Mouse (Mus musculus) lung, embryonic 14.5 days (tissue): ENCODE data around the gene Grin3a. TPM values are rescaled to one million over a fixed set of nuclear protein-coding genes. Genes with fewer than 3 reads are reported as not detected.

Experiments
- ATAC-seq: fragments of 200-750 bp; cut with Nextera tagmentation; 2 replicates; pipeline ENCODE4 v1.8.0; 2017; ENCODE audit warnings: mild to moderate bottlenecking, moderate TSS enrichment, moderate library complexity; ENCODE audit not compliant: insufficient read depth
- DNase-seq: peaks from one replicate; pipeline ENCODE4 v3.0.0-alpha.2; 2015
- H3K27ac ChIP-seq: fragments of 300-500 bp; sonication (generic); 2 replicates; pipeline ENCODE4 v1.5.1; 2014; ENCODE audit warnings: low read depth, mild to moderate bottlenecking, moderate library complexity
- H3K27me3 ChIP-seq: fragments of 300-500 bp; sonication (generic); 2 replicates; pipeline ENCODE4 v1.6.1; 2014; ENCODE audit warnings: low read length, control low read depth; ENCODE audit not compliant: insufficient read depth
- H3K36me3 ChIP-seq: fragments of 300-500 bp; sonication (generic); 2 replicates; pipeline ENCODE4 v1.6.1; 2014; ENCODE audit warnings: control low read depth; ENCODE audit not compliant: insufficient read depth
- H3K4me1 ChIP-seq: fragments of 300-500 bp; sonication (generic); 2 replicates; pipeline ENCODE4 v1.6.1; 2014; ENCODE audit warnings: antibody characterized with exemption, control low read depth; ENCODE audit not compliant: insufficient read depth
- H3K4me2 ChIP-seq: fragments of 300-500 bp; sonication (generic); 2 replicates; pipeline ENCODE4 v1.6.1; 2014; ENCODE audit warnings: mild to moderate bottlenecking
- H3K4me3 ChIP-seq: fragments of 300-500 bp; sonication (generic); 2 replicates; pipeline ENCODE4 v1.5.1; 2014; ENCODE audit warnings: low read depth, low read length
- H3K9ac ChIP-seq: fragments of 300-500 bp; sonication (generic); 2 replicates; pipeline ENCODE4 v1.6.1; 2014
- H3K9me3 ChIP-seq: fragments of 300-500 bp; sonication (generic); 2 replicates; pipeline ENCODE4 v1.6.1; 2016; ENCODE audit warnings: low read depth, low read length, control low read depth
- CTCF ChIP-seq: IDR thresholded peaks from 2 replicates; pipeline ENCODE4 v1.5.1; 2016; ENCODE audit warnings: antibody characterized with exemption, low read depth
- WGBS: fragments of 180-500 bp; shearing (Covaris S2); extraction: QIAGEN DNeasy Blood & Tissue Kit; methylation state at CpG from one replicate; pipeline ENCODE4 v1.1.7; 2014; 5-methylcytosine and 5-hydroxymethylcytosine counted together
- polyA plus RNA-seq: library from polyadenylated mRNA; unstranded; fragments of >200 nt; fragmentation: Nextera tagmentation; extraction: Ambion mirVana; gene quantifications from 2 replicates; pipeline ENCODE4 v1.2.1, GENCODE M21; 2014

The Grin3a gene
- polyA plus RNA-seq, 1 experiment from 2014 or later, result 0.45 TPM

DNA sequence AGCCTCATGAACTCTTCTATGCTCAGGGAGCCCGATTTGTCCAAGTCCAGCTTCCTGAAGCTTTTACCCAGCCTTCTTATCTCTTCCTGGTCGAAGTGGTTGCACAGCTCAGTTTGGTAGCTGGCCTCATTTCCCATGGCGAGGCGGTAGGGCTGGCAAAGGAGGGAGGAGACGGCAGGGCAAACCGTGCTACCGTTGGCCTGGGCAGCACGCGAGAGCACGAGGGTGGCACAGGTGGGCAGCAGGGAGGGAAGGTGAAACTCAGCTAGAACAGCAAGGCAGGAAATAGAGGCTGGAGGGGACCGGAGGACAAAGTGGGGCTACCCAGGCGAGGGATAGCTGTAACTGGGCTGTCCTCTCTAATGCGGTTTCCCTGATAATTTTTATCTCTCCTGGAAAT, 163.7 kb downstream of the Grin3a start, which contains the start of gene Ppp3r2:
TSS of gene Ppp3r2 (minus strand) at position 213 of the 400 bp plus-strand sequence.
- DNase-seq, result no peak
- Histone ChIP-seq H3K9me3 (no peaks in the 10 kb centered on the region), H3K36me3 (no peaks in the 10 kb centered on the region), H3K27ac (no peak within 1 kb of the TSS), H3K4me2 (no peak within 1 kb of the TSS), H3K4me1 (no peaks in the 10 kb centered on the region), H3K9ac (no peak within 1 kb of the TSS), H3K4me3 (no peak within 1 kb of the TSS), H3K27me3 (no peaks in the 10 kb centered on the region)
- no peak for TF ChIP-seq CTCF
- ATAC-seq, result no peak
- 68% methylated on average over 13 of the region's 13 CpGs for WGBS

DNA sequence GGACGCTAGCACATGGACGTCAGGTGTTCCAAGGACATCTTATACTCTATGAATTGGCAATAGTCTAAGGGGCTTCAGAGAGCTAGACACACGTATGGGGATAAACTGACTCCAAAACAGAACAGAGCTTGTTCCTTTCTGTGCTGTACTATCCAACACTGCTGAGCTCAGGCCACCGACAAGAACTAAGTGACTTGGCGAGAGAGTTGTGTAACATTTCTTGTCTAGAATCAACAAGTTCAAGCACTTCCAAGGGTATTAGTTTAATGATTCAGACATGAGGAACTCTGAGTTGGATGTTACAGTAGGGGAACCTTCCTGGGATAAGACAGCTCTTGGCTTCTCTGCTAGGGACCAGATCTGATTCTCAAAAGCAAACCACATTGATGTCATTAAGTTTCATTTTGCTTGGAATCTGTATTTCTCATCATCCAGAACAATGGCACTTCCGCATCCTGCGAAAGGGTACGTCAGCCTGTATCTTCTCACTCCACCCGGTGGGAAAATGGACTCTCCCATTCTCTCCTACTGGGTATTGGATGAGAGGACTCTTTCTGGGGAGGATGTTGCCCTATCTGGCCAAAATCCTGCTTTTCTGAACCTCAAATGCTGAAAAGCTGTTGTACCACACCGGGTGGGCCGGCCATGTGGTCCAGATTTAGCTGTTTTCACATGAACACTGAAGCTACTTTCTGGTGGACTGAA, 165.2 kb downstream of the Grin3a start:
- 82% methylated on average over 11 of the region's 11 CpGs for WGBS
- Histone ChIP-seq H3K9me3 (no peaks in the 10 kb centered on the region), H3K27me3 (no peaks in the 10 kb centered on the region), H3K4me1 (no peaks in the 10 kb centered on the region), H3K36me3 (no peaks in the 10 kb centered on the region), H3K4me2 (no peak overlapping the region), H3K4me3 (no peak overlapping the region), H3K27ac (no peak overlapping the region), H3K9ac (no peak overlapping the region)
- TF ChIP-seq CTCF, result no peak
- DNase-seq (no peak), ATAC-seq (no peak)

DNA sequence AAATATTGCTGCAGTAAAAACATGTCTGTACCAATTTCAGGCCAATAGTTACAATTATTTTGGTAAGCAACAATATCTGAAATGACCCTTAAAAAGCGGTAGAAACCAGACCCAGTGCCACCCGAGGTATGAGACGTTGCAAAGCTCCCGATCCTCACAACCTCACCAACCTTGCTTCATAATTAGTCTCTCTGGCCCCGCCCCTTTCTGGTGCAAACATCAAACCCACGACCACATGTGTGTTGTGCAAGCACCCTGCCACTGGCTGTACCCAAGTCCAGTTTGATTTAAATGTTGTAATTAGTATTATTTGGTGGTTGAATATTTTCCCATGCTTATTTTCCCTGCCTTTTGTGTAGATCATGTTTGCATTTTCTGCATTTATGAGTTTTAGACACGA, 168.8 kb downstream of the Grin3a start:
- no peak overlapping the region for H3K4me3 ChIP-seq
- no peak for TF ChIP-seq CTCF
- no peak overlapping the region for H3K9ac ChIP-seq
- no peaks in the 10 kb centered on the region for H3K9me3 ChIP-seq
- no peak for DNase-seq
- H3K27ac ChIP-seq, result no peak overlapping the region
- H3K4me2 ChIP-seq, result no peak overlapping the region
- no peak for ATAC-seq
- no peaks in the 10 kb centered on the region for H3K4me1 ChIP-seq
- H3K36me3 ChIP-seq, result no peaks in the 10 kb centered on the region
- no peaks in the 10 kb centered on the region for H3K27me3 ChIP-seq
- WGBS, result 72% methylated on average over 7 of the region's 7 CpGs

DNA sequence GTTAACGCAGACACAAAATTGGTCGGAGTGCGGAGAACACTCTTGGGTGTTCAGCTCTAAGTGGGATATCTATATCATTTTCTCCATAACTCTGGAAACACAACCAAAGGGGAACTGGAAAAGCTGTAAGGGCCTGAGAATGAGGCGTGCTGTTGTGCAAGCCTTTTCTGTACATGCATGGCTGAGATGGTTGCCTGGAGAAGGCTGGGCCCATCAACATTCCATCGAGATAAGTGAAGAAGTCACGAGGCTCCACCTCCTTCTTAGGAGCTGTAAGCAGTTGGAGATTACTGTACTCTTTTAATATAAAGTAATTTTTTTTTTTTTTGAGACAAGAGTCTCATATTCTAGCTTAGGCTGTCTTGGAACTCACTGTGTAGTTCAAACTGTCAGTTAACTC, 169.5 kb downstream of the Grin3a start:
- H3K36me3 ChIP-seq, result no peaks in the 10 kb centered on the region

DNA sequence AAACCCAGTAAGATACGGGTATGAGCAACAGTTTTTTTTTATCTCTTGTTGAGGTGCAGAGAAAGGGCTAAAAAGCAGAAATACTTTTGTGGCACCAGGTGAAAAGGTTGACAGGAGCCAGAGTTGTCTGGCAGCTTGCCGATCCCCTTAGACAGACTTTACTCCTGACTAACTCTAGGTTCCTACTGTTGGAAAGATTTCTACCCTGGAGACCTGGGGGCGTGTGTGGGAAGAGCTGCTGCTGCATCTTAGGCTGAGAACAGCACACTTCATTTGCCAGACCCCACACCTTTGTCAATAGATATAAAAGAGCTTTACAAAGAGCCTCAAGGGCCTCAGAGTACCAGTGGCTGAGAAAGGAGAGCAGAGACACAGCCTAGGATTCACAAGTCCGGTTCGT, 180.7 kb downstream of the Grin3a start:
- no peak overlapping the region for H3K4me3 ChIP-seq
- no peak overlapping the region for H3K27ac ChIP-seq
- no peak overlapping the region for H3K4me2 ChIP-seq
- DNase-seq (no peak), ATAC-seq (no peak)
- H3K36me3 ChIP-seq, result peaks cover 25% of the 10 kb centered on the region
- no peaks in the 10 kb centered on the region for H3K9me3 ChIP-seq
- 84% methylated on average over 5 of the region's 5 CpGs for WGBS
- H3K27me3 ChIP-seq, result no peaks in the 10 kb centered on the region
- no peak overlapping the region for H3K9ac ChIP-seq
- no peak for TF ChIP-seq CTCF
- H3K4me1 ChIP-seq, result no peaks in the 10 kb centered on the region

More for the DNA sequence above, 169.5 kb downstream of the Grin3a start:
- TF ChIP-seq CTCF, result no peak
- 63% methylated on average over 6 of the region's 6 CpGs for WGBS
- no peak overlapping the region for H3K4me2 ChIP-seq
- no peaks in the 10 kb centered on the region for H3K27me3 ChIP-seq
- no peak overlapping the region for H3K4me3 ChIP-seq
- no peak overlapping the region for H3K9ac ChIP-seq
- H3K9me3 ChIP-seq, result no peaks in the 10 kb centered on the region
- no peak overlapping the region for H3K27ac ChIP-seq
- H3K4me1 ChIP-seq, result no peaks in the 10 kb centered on the region
- ATAC-seq, result no peak
- DNase-seq, result peak; percentile 32

DNA sequence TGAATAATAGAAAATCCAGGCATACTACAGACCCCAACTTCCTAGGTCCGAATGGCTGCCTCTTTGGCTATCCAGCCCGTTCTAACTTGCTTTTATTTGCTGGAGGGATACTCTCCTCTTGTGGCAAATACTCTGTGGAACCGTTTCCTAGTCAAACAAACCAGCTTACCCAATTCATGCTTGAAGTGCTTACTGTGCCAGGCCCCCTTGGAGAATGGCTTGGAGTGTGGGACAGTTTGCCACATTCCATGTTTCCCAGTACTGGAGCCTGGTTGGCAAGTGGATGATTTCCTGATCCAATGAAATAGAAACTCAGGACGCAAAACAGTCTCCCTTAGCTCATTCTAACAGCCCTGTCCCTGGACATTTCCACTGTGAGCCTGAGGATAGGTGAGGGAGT, 183.3 kb downstream of the Grin3a start:
- DNase-seq (no peak), ATAC-seq (no peak)
- no peak overlapping the region for H3K4me3 ChIP-seq
- H3K36me3 ChIP-seq, result peaks cover 45% of the 10 kb centered on the region
- 84% methylated on average over 4 of the region's 4 CpGs for WGBS
- TF ChIP-seq CTCF, result no peak
- no peaks in the 10 kb centered on the region for H3K27me3 ChIP-seq
- no peak overlapping the region for H3K27ac ChIP-seq
- no peak overlapping the region for H3K4me2 ChIP-seq
- H3K4me1 ChIP-seq, result no peaks in the 10 kb centered on the region
- H3K9ac ChIP-seq, result no peak overlapping the region
- no peaks in the 10 kb centered on the region for H3K9me3 ChIP-seq

DNA sequence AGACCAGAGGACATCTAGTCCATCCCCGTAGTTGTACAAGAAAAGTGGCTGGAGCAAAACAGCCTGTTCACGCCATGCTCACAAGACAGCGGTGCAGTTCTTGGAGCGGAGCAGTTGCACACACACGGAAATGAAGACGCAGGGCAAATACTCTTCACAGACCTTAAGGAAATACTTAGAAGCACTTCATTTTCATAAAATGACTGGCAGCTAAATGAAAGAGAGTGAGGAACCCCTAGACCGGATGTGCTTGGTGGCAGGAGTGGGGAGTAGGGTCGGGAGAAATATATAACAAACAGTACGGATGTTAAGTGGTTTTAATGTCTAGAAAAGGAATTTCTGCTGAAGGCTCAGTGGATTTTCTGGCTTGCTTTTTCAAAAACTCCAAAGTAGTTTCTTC, 183.9 kb downstream of the Grin3a start:
- TF ChIP-seq CTCF, result no peak
- Histone ChIP-seq H3K27me3 (no peaks in the 10 kb centered on the region), H3K27ac (no peak overlapping the region), H3K36me3 (peaks cover 50% of the 10 kb centered on the region), H3K4me2 (no peak overlapping the region), H3K4me1 (no peaks in the 10 kb centered on the region), H3K4me3 (no peak overlapping the region), H3K9ac (no peak overlapping the region), H3K9me3 (no peaks in the 10 kb centered on the region)
- ATAC-seq, result no peak
- WGBS, result 83% methylated on average over 9 of the region's 9 CpGs
- DNase-seq, result no peak

DNA sequence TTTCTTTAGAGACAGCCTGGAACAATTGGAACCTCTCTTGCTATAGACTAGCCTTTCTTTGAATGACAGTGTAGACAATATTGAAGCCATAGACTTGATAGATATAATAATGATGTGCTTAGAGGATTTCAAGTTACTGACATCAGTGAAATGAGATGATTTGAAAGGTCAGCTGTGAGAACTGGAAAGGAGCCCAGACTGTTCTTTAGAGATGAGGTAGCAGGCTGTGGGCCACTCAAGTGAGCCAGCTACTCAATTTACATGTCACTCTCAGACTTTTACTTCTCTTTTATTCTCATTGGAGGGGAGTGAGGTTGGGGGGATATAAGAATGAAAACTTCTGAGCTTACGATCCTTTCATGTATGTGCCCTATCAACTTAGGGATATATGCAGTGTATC, 186.1 kb downstream of the Grin3a start:
- H3K9me3 ChIP-seq, result no peaks in the 10 kb centered on the region
- H3K36me3 ChIP-seq, result peaks cover 71% of the 10 kb centered on the region
- H3K27me3 ChIP-seq, result no peaks in the 10 kb centered on the region
- no peaks in the 10 kb centered on the region for H3K4me1 ChIP-seq
- H3K9ac ChIP-seq, result no peak overlapping the region
- WGBS, result 88% methylated on average over 1 of the region's 1 CpGs
- TF ChIP-seq CTCF, result no peak
- no peak overlapping the region for H3K4me2 ChIP-seq
- H3K4me3 ChIP-seq, result no peak overlapping the region
- peak; percentile 23 for DNase-seq
- no peak for ATAC-seq
- no peak overlapping the region for H3K27ac ChIP-seq
